In the genomic region with DNA sequence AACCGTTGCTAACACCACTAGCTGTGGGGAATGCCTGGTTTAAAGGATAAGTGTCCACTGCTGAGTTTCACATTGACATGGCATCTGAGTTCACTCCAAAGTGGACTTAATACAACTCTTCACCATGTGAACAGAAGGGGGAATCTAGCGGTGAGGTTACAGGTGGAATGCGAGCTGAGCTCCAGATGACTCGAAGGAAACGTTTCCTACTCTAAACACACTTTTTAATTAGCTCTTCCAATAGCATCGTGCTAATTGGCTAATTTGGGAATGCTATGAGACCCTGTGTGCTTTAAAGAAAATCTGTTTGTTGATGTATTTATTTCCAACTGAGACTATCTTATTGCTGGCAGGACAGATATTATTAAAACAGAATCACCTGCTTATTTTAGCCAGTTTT, we compare ENCODE assay signal across 21 mouse cellular contexts.
"Had no signal": no experiment of that assay in that cellular context is flagged by ENCODE, and none has a peak within 500 bp of the region (broad histone marks: within the 10 kb centered on the region; RNA-seq: fewer than 3 reads in every experiment).

No protein-coding gene starts in this region.

- DNase-seq: liver, embryonic 13.5 days; liver, postnatal 0 days; lung, adult 2 months; lung, postnatal 14 days; lung, postnatal 36 days; retina, postnatal 1 day; right cerebral cortex, adult 18-20 months; right cerebral cortex, postnatal 25 days; right cerebral cortex, postnatal 4 days; spleen, adult 18-20 months; thymus, adult 18-20 months; thymus, postnatal 14 days; thymus, postnatal 36 days had no signal

- H3K27ac ChIP-seq: liver, embryonic 13.5 days; liver, embryonic 15.5 days; lung, embryonic 15.5 days; macrophage; midbrain, embryonic 12.5 days; midbrain, embryonic 15.5 days; neural tube, embryonic 13.5 days had no signal

- H3K36me3 ChIP-seq: liver, embryonic 13.5 days; liver, embryonic 15.5 days; lung, embryonic 15.5 days; midbrain, embryonic 12.5 days; midbrain, embryonic 15.5 days; neural tube, embryonic 13.5 days had no signal

- H3K4me3 ChIP-seq: liver, embryonic 13.5 days; liver, embryonic 15.5 days; lung, embryonic 15.5 days; megakaryocyte, embryonic 14.5 days; midbrain, embryonic 12.5 days; midbrain, embryonic 15.5 days; neural tube, embryonic 13.5 days had no signal

- ATAC-seq: liver, postnatal 0 days; lung, postnatal 0 days; midbrain, embryonic 15.5 days had no signal

- H3K27me3 ChIP-seq: liver, embryonic 13.5 days; liver, embryonic 15.5 days; lung, embryonic 15.5 days; megakaryocyte, embryonic 14.5 days; midbrain, embryonic 12.5 days; midbrain, embryonic 15.5 days; neural tube, embryonic 13.5 days had no signal

- H3K9me3 ChIP-seq: liver, embryonic 13.5 days; liver, embryonic 15.5 days; lung, embryonic 15.5 days; megakaryocyte, embryonic 14.5 days; midbrain, embryonic 12.5 days; midbrain, embryonic 15.5 days; neural tube, embryonic 13.5 days had no signal

- H3K4me1 ChIP-seq: liver, embryonic 13.5 days; liver, embryonic 15.5 days; lung, embryonic 15.5 days; megakaryocyte, embryonic 14.5 days; midbrain, embryonic 12.5 days; midbrain, embryonic 15.5 days; neural tube, embryonic 13.5 days had no signal

- H3K4me2 ChIP-seq: liver, embryonic 13.5 days; liver, embryonic 15.5 days; lung, embryonic 15.5 days; midbrain, embryonic 12.5 days; midbrain, embryonic 15.5 days; neural tube, embryonic 13.5 days had no signal

- H3K9ac ChIP-seq: liver, embryonic 13.5 days; liver, embryonic 15.5 days; liver, postnatal 0 days; lung, embryonic 15.5 days; midbrain, embryonic 12.5 days; midbrain, embryonic 15.5 days; neural tube, embryonic 13.5 days had no signal
